Comparison of ENCODE assay signal across 7 mouse cellular contexts in the genomic region with DNA sequence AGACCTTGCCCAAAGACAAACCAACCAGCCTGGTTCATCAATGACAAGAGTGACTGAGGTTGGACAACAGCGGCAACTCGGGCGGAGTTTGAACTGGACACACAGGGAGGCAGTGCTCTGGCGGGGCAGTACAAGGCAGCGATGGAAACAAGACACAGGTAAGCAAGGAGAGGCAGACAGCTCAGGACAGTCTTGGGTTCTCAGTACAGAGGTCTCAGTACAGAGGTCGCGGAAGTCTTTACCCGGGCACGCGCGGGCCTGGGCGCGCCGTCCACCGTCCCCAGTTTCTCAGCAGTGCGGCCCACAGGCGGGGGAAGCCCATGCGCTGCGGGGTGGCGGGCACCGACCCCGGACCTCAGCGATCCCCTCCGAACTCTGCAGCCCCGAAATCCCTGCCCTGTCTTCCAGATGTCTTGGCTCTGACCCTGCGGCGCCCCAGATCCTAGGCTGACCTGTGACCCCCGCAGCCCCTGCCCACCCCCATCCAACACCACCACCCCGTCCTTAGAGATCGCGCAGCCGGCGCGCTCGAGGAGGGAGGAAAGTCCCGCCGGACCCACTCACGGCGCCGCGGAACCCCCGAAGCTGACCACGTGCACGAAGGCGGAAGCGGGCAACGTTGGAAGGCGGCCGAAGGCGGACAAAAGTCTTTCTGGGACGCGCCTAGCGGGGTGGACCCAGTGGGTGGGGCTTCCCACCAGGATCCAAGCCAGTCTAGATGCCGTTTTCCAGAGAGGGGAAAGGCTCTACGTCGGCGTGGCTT. TPM values are rescaled to one million over a fixed set of nuclear protein-coding genes. Genes with fewer than 3 reads are reported as not detected.
DNase-seq lines count a peak whose midpoint lies in the region; ATAC-seq lines count a peak whose summit lies in the region.

A gene (minus strand): TSS at position 662 of the 763 bp plus-strand sequence.

- H3K9ac ChIP-seq in embryonic facial prominence, embryonic 11.5 days (replicated peaks; ENCODE audit: low read length) = peak within 1 kb of the TSS; percentile 85
- peak within 1 kb of the TSS; percentile 78 for H3K9ac ChIP-seq in limb, embryonic 11.5 days (ENCODE audit: low read length)
- H3K9ac ChIP-seq in midbrain, embryonic 14.5 days (replicated peaks; ENCODE audit: low read length) = peak within 1 kb of the TSS; percentile 72

- no peaks in the 10 kb centered on the region for H3K4me1 ChIP-seq in embryonic facial prominence, embryonic 11.5 days (ENCODE audit: control insufficient read depth, insufficient read depth, low read length)
- 0 out of 2 replicates have a peak, but pooled peaks cover 3% of the 10 kb centered on the region for H3K4me1 ChIP-seq in limb, embryonic 11.5 days (ENCODE audit: control insufficient read depth, insufficient read depth, low read length)
- H3K4me1 ChIP-seq in midbrain, embryonic 14.5 days (ENCODE audit: control insufficient read depth, insufficient read depth, low read length) = peaks cover 12% of the 10 kb centered on the region

- no peaks in the 10 kb centered on the region for H3K27me3 ChIP-seq in embryonic facial prominence, embryonic 11.5 days (ENCODE audit: control insufficient read depth, insufficient read depth, low read length)
- no peaks in the 10 kb centered on the region for H3K27me3 ChIP-seq in limb, embryonic 11.5 days (ENCODE audit: control insufficient read depth, insufficient read depth, low read length)
- no peaks in the 10 kb centered on the region for H3K27me3 ChIP-seq in midbrain, embryonic 14.5 days (ENCODE audit: control insufficient read depth, insufficient read depth, low read length)

- no peaks in the 10 kb centered on the region for H3K9me3 ChIP-seq in embryonic facial prominence, embryonic 11.5 days (replicated peaks; ENCODE audit: control insufficient read depth, low read length)
- no peaks in the 10 kb centered on the region for H3K9me3 ChIP-seq in limb, embryonic 11.5 days (ENCODE audit: control insufficient read depth, low read length)
- H3K9me3 ChIP-seq in midbrain, embryonic 14.5 days (ENCODE audit: control insufficient read depth, low read length) = no peaks in the 10 kb centered on the region

- H3K27ac ChIP-seq in embryonic facial prominence, embryonic 11.5 days (replicated peaks; ENCODE audit: low read depth, low read length) = no peak within 1 kb of the TSS
- no peak within 1 kb of the TSS for H3K27ac ChIP-seq in limb, embryonic 11.5 days (replicated peaks; ENCODE audit: low read depth, low read length)
- peak within 1 kb of the TSS; percentile 52; the same call in 1 of the 2 replicates for H3K27ac ChIP-seq in midbrain, embryonic 14.5 days (replicated peaks; ENCODE audit: low read depth, low read length)

- peak within 1 kb of the TSS; percentile 89 for H3K4me2 ChIP-seq in embryonic facial prominence, embryonic 11.5 days (ENCODE audit: low read depth, low read length)
- peak within 1 kb of the TSS; percentile 93 for H3K4me2 ChIP-seq in limb, embryonic 11.5 days (ENCODE audit: low read depth, severe bottlenecking)
- peak within 1 kb of the TSS; percentile 94 for H3K4me2 ChIP-seq in midbrain, embryonic 14.5 days (ENCODE audit: low read length)

- peak; percentile 77 for ATAC-seq in embryonic facial prominence, embryonic 11.5 days (replicated peaks; ENCODE audit: insufficient number of reproducible peaks, low FRiP score, low TSS enrichment, low read depth)
- peak; percentile 85 for ATAC-seq in limb, embryonic 11.5 days (ENCODE audit: insufficient number of reproducible peaks, low FRiP score, low TSS enrichment, low read depth)
- ATAC-seq in midbrain, embryonic 14.5 days (ENCODE audit: low FRiP score, low TSS enrichment) = peak; percentile 88

- WGBS in embryonic facial prominence, embryonic 11.5 days = under 1% methylated on average over 57 of the region's 57 CpGs
- WGBS in limb, embryonic 11.5 days = under 1% methylated on average over 55 of the region's 57 CpGs
- WGBS in midbrain, embryonic 14.5 days = under 1% methylated on average over 56 of the region's 57 CpGs

- H3K36me3 ChIP-seq in embryonic facial prominence, embryonic 11.5 days (replicated peaks; ENCODE audit: control insufficient read depth, insufficient read depth, low read depth, low read length) = no peaks in the 10 kb centered on the region; the same call in 1 of the 2 replicates
- H3K36me3 ChIP-seq in limb, embryonic 11.5 days (ENCODE audit: control insufficient read depth, insufficient read depth, low read length) = peaks cover under 1% of the 10 kb centered on the region
- H3K36me3 ChIP-seq in midbrain, embryonic 14.5 days (ENCODE audit: control insufficient read depth, insufficient read depth, low read length) = peaks cover 20% of the 10 kb centered on the region

- H3K4me3 ChIP-seq in embryonic facial prominence, embryonic 11.5 days (ENCODE audit: low read depth, low read length) = peak within 1 kb of the TSS; percentile 86
- H3K4me3 ChIP-seq in limb, embryonic 11.5 days (ENCODE audit: low read depth, low read length) = peak within 1 kb of the TSS; percentile 85
- peak within 1 kb of the TSS; percentile 76 for H3K4me3 ChIP-seq in midbrain, embryonic 14.5 days (replicated peaks; ENCODE audit: low read depth, low read length)

- peak; percentile 97 for DNase-seq in adrenal gland, postnatal 14 days
- DNase-seq in embryonic facial prominence, embryonic 11.5 days (ENCODE audit: low spot score) = peak; percentile 95
- DNase-seq in heart, adult 11 months = peak; percentile 99
- DNase-seq in kidney, adult 18-20 months = peak; percentile 96
- DNase-seq in limb, embryonic 11.5 days (ENCODE audit: low spot score) = peak; percentile 94
- DNase-seq in midbrain, embryonic 14.5 days = peak; percentile 95
- DNase-seq in spleen, adult 18-20 months = peak; percentile 80 to 92

RNA-seq across cellular contexts. Expression of the gene that starts here (rescaled TPM):
- 38.5 and 45.8 TPM in 2 replicates for total RNA-seq in adrenal gland, postnatal 14 days (2021)
- 16.3 and 18.0 TPM in 2 replicates for polyA plus RNA-seq in embryonic facial prominence, embryonic 11.5 days (2014; fragmentation: Nextera tagmentation; extraction: Ambion mirVana)
- polyA plus RNA-seq in limb, embryonic 11.5 days (2014; fragmentation: Nextera tagmentation; extraction: Ambion mirVana) = 20.9 and 24.0 TPM in 2 replicates
- 12.5 and 13.5 TPM in 2 replicates for polyA plus RNA-seq in midbrain, embryonic 14.5 days (2014; fragmentation: Nextera tagmentation; extraction: Ambion mirVana)
